Mouse (Mus musculus): ENCODE results near the gene Vmn2r69. TPM values are rescaled to one million over a fixed set of nuclear protein-coding genes. Genes with fewer than 3 reads are reported as not detected.

Gene Vmn2r69
- not detected in 2 replicates for polyA plus RNA-seq (2015; fragmentation: Nextera tagmentation; extraction: Ambion mirVana)

DNA sequence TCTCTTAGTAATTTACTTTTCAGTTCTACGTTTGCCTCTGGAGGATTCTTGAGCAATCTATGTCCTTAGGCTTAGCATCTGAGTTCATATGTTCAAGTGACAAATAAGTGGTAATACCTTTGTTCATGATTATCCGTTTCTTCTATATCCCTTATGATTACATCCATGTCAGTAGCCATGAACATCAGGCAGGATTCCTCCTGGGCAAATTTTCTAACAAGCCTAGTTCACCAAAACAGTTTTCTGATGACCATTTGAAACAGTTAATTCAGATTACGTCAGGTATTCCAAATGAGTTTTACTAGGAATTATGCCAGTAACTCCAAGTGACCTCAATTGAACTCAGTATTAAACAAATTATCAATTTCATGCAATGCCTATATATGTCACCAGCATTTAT is at the start of gene Vmn2r69:
Gene Vmn2r69, minus strand, starts transcription at position 101 of the 400 bp plus-strand sequence.
- no peak for DNase-seq (ENCODE audit: low spot score)

Other genes starting within 250 kb of the Vmn2r69 start
- not detected in 2 replicates for gene Vmn2r68, start 178.1 kb downstream of the Vmn2r69 start, polyA plus RNA-seq (2015; fragmentation: Nextera tagmentation; extraction: Ambion mirVana)
- not detected in 2 replicates for gene Vmn2r71, start 147.2 kb upstream of the Vmn2r69 start, polyA plus RNA-seq (2015; fragmentation: Nextera tagmentation; extraction: Ambion mirVana)
- not detected in 2 replicates for gene Vmn2r70, start 153.3 kb upstream of the Vmn2r69 start, polyA plus RNA-seq (2015; fragmentation: Nextera tagmentation; extraction: Ambion mirVana)